Mouse (Mus musculus) left cerebral cortex, adult 18-20 months (tissue): ENCODE measurements at regions not wholly inside any gene's neighbourhood (a gene's known extent, or its start where the extent isn't known, plus 50 kb on each side); places are given as distances from the start of the nearest gene placed in this dataset.
"Not testable (repeated sequence)": the region's sequence is repeated elsewhere in the genome, so short reads cannot be mapped to it uniquely, and the experiment has no call there.

Experiments
- DNase-seq, 2 experiments: peaks; one replicate each; pipeline ENCODE4 v3.0.0; 2021 to 2022; ENCODE audit warnings: low spot score in 2 of 2, mixed read lengths in 1 of 2

DNA sequence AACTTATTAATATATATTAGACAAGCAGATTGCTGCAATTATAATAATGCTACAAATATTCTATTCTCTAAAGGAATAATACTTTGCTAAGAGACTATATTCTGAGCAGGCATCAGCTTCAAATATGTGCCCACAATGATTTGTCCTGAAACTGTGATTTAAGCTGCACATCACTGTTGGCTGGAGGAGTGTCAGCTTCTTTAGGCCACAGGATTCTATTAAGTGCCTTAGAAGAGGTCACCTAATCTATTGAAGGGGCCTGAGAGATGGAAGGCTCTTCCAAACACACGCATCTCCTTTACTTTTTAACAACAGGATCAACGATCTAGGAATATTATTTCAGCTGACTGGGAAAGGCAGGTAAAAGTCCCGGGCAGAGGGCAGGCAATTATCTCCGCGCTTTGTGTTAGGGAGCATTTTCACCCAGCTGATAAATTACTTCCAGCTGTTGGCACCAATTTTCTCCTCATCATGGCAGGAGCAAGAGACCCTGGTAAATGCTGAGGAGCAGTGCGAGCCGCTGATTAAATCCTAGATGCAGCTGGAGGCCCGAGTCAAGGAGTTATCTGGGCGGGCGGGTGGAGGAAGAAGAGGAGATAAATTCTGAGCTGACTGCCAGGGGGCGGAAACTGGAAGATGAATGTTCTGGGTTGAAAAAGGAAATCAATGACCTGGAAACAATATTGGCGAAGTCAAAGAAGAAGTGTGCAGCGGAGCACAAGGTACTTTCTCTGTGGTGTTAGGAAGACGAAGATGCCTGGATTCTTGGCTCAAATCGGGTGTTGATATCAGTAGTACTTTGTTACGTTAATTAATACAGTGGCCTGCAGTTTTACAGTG, 290.9 kb upstream of the Ift57 start:
- no peak for DNase-seq

DNA sequence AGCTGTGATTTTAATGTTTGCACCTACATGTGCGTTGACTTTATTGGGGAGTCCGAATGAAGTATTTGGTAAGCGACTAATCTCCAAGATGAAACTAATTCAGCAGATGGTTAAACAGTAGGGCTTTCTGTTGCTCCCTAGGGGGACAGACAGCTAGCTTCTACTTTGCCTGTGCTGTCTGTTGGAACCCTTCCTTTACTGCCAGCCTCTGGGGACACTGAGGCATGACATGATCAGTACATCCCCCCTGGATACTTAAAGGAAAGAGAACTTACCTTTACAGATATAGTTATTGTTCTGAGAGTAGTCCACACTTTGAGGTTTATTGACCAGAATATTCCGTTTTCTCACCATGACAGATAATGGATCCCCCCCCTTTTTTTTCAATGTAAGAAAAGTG, 289.8 kb upstream of the Ift57 start:
- DNase-seq, result no peak

DNA sequence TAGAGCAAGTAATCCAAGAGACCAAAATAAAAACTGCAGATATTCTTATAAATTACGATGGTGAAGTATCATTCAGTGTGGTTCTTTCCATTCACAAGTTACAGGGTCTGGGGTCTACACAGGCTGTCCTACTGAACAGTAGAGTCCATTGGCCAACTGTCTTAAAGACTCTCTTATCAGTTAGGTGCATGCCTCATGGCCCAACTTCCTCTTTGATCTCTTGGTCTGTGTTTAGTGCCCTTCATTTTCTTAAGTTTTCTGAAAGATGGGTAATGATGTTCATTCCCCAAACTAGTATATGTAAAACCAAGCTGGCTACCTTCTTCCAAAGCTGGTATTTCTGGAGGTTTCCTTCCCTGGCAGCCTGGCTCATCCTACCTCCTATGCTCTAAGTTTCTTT, 268.7 kb upstream of the Ift57 start:
- DNase-seq, result no peak

DNA sequence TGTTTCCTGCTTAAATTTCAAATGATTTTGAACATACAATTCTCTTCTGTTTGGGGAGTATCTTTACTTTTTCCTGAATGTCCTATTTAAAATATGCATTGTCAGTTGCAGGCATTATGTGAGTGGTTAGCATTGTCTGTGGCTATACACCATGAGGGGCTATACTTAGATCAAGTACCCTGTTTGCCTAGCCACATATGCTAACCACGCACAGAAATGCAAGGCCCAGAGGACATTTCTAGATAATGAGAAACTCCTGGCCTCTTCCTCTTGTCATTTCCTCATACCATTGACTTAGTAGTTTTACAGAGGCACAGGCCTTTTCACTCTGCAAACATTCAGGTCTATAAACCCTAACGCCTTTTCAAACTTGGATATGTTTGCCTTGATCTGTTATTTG, 267.1 kb upstream of the Ift57 start:
- no peak for DNase-seq

DNA sequence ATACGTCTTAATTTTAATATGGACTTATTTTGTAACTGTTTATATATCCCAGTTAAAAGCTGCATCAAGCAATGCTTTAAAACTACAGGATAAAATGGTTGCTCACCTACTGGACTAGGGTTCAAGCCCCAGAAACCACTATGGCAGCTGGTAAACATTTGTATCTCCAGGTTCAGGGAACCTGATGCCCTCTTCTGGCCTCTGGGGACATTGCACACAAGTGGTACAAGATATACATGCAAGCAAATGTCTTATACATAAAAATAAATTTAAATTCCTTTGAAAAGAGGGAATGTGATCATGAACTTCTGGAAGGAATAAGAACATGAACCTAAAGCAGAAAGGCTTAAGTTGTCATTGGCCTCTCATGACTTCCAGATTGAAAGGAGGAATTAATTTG, 257.8 kb upstream of the Ift57 start:
- no peak for DNase-seq

DNA sequence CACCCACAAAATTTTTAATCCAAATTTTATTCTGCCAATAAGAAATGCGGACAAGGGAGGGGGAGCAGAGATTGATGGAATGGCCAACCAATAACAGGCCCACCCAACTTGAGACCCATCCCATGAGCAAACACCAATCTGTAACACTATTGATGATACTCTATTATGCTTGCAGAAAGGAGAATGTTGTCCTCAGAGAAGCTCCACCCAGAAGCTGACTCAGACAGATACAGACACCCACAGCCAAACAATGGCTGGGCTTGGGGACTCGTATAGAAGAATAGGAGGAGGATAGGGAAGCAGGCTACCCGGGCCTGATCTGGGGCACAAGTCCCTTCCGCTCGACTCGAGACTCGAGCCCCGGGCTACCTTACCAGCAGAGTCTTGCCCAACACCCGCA, 251.7 kb upstream of the Ift57 start:
- DNase-seq, result not testable (repeated sequence)

DNA sequence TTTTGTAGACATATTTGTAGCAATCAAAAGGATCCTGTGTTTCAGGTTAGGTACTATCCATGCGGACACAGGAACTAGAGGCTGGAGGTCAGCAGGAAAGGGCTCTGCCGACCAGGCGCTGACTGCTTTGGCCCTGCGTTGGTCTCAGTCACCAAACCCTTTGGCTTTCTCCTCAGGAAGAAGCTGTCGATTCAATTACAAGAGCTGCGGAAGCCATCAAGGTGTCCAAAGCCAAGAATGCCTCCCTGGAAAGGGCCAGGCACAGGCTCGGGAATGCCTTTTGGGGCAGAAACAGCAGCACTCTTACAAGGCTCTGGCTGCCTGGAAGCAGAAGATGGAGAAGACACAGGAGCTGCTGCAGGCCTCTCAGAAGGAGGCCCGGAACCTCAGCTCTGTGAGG, 205.2 kb upstream of the Ift57 start:
- no peak for DNase-seq

DNA sequence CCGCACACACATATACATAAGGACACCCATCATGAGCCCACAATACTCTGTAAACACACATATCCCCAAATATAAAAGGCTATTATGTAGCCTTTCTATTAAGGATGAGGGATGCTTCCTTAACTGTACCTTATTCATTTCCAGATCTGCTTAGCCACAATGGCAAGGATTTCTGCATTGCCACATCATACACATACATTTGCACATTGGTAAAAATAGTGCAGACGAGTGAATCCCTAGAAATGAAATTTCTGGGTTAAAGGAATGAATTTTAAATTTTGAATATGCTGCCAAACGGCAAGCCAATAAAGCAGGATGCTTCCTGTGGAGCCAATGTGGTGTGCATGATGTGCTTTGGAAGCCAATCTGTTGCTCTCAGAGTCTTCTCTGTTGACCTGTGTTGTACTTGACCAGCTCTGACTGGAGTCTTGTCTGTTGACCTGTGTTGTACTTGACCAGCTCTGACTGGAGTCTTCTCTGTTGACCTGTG, 201.5 kb upstream of the Ift57 start:
- no peak for DNase-seq

DNA sequence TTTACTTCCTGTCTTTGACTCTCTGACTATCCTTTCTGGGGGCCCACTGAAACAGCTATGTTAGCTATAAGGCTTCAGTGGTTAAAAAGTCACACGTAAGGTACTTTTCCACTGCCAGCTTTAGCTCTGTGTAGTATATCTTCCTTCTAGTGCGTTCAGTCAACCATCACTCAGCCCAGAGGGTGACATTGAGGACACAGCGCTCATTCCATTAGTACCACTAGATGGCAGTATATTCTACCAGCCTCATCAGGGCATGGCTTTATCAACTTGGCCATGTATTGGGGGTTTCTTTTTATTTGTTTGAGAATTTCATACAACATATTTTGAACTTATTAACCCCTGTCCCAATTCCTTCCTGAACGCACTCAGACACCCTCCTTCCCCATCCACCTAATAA, 198.2 kb upstream of the Ift57 start:
- peak; percentile 28 to 32 for DNase-seq

DNA sequence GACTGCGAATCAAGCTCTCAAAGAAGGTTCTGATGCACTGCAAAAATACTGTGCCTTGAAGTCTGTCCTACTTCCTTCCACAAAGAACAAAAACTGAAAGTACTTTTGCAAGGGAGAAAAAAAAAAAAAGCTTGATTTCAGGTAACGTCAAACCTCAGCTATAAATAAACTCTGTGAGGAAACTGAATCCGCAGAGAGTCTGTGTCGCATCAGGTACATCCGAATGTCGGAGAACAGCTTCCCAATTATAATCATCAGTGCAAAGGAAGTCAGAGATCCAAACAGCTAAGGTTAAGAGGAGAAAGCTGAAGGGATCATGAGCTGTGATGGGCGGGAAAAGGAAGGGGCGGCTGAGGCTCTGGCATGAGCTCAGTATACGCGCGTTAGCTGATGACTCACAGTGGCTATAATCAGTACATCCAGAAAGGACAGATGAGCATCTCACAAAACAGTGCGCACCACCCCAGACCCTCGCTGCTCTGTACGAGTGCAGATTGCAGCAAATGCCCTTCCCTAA, 195.1 kb upstream of the Ift57 start:
- peak; percentile 51 to 64 for DNase-seq

DNA sequence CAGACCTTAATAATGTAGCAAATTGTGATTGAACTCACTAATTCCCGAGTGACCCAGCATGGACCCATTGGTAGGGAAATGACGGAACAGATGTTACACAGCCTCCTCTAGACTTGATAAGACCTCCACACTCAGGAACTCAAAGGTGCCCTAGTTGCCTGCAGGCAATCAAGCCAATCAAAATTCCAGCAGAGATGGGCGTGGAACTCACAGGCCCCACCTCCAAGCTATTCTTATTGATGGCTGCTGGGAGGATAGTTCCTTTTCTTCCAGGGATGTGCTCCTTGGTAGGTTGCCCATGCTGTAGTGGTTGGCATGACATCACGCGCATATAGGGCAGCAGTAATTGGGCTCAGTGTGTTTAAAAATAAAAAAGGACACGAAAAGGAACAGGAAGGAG, 194.4 kb upstream of the Ift57 start:
- DNase-seq, result no peak

DNA sequence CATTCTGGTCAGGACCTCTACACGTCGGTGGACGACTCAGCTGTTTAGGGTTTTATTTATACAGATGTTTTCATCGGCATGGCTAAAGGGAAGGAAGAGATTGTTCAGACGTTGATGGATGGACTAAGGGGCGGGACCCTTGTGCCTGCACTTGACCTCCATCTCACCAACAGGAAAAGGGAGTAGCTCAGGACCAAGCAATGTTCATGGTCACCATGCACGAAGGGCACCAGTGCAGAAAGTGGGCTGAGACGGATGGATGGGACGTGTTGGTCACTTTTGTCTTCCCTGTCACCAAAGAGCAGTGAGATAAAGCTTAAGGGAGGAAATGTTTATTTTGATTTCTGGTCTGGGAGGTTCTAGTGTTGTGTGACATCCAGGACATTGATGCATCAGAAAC, 193.8 kb upstream of the Ift57 start:
- no peak for DNase-seq

DNA sequence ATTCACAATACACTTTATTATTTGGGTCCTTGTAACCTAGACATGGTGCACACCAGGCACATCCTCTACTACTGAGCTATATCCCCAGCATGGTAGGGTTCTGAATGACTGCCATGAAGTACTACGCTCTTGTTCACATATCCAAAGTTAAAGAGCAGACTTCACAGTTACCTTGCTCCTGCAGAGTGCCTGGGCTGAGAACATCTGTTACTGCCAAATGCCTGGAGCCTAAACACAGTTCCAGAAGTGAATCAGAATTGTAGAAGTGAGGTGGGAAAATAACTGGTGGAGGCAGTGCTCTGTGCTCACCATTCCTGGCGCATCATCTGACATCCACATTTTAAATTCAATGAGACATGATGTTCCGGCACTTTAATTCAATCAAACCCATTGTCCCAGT, 180.2 kb upstream of the Ift57 start:
- DNase-seq, result peak; percentile 33 to 37

DNA sequence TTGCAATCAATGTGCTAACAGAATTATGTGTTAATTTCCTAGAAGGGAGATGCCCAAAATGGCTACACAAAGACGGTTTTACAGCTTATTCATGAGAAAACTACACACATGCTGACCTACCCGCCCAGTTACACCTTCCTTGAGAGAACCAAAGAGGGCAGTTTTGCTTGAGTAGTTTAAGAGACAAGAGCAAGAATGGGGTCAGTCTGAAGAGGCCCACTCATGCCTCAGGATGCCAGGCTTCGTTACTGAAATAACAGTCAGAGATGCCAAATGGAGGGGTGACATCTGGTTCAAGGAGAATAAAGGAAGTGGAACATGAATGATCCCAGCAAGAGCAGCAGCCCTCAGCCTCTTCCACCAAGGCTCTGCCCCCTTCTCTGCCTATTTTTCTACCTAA, 178.6 kb upstream of the Ift57 start:
- DNase-seq, result no peak

DNA sequence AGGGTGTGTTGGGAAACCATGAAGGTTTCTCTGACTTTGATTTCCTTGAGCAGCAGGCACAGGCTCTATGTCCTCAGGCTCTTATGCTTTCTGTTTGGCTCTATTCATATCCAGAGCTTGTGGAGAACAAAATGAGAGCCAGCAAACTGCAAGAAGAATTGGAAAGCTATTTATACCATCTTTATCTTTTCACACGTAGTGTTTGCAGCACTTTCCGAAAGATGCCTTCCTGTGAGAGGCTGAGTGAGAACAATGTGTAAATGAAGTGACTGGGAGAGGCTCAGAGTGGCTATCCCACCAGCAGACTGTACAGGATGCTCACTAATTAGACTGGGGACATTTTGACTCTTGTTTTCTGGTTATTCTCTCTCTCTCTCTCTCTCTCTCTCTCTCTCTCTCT, 177.3 kb upstream of the Ift57 start:
- no peak for DNase-seq

DNA sequence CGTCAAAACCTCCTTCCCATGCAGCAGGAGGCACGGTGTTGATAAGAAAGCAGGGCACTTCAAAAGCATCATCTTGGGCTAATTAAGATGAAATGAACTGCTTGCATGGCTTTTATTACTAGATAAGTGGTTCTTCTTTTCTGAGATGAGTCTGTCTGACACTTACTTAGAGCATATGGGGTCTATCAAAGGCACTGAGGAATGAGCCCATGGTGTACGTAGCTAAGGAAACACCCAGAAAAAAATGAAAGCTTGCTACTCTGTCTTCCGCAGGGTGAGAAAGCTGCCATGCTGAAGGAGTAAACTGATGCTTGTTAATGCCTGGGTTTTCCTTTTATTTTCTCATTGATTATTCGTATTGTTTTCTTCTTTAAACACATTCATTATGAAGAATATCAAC, 176.5 kb upstream of the Ift57 start:
- DNase-seq, result no peak

DNA sequence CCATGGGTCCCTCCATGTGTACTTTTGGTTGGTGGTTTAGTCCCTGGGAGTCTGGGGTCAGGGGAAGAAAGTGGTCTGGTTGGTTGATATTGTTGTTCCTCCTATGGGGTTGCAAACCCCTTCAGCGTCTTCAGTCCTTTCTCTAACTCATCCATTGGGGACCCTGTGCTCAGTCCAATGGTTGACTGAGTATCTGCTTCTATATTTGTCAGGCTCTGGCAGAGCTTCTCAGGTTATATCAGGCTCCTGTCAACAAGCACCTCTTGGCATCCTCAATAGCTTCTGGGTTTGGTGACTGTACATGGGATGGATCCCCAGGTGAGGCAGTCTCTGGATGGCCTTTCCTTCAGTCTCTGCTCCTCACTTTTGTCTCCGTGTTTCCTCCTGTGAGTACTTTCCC, 170.4 kb upstream of the Ift57 start:
- DNase-seq, result not testable (repeated sequence)

DNA sequence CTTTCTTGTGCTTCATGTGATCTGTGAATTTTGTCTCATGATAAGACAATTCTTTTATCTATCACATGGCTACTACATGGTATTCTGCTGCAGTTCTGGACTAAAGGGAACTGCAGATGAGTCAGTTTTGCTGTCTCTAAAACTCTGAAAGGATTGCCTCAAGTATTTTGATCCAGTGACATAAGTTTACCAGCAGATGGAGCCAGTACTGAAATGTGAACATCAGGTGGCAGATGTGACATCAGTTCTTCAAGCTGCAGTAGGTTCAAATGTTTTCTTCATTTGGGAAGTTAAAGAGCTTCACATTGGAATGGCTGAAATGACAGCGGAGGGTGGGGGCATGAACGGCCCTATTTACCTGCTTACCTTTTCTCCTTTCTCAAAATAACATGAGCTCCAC, 170.0 kb upstream of the Ift57 start:
- DNase-seq, result no peak

DNA sequence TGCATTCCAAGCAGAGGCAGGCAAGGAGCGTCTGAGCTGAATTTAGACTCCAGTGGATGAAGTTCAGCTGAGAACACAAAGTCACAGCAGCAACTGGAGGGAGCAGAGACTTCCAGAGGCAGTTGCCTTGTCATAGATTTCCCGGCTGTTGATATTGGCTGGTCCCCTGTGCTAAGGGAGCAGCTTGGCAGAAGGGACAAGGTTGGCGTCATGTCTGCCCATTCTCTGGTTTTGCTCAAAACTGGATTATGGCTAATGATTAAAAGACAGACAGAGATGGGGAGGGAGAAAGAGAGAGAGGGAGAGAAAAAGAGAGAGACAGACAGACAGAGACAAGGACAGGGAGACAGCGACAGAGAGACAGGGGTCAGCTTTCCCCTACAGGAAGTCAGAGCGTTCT, 169.0 kb upstream of the Ift57 start:
- no peak for DNase-seq

DNA sequence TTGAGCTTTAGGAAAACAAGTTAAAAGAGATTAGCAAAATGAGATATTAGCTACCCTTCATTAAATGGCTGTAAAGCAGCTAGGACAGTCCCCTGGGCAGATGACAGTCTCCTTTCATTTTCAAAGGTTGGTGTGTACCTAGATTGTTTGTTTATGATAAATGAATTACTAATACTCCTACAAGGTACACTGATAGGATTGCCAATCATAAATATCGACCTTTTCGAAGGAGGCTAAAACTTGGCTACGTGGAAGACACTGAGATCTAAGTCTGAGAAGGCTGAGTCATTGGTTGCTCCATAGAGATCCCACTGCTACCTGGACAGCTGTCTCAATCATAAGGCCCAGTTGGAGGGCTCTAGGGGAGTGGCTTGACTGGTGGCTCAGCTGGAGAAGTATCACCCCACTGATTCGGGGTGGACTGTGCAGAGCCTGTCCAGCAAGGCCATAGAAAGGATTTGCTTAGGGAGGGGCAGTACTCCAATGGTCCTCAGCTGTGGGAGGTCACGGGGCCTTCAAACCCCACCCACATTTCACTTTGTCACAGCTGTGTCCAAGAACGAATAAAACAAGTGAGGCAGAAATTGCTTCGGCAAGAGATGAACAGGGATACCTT, 166.9 kb upstream of the Ift57 start:
- no peak for DNase-seq

DNA sequence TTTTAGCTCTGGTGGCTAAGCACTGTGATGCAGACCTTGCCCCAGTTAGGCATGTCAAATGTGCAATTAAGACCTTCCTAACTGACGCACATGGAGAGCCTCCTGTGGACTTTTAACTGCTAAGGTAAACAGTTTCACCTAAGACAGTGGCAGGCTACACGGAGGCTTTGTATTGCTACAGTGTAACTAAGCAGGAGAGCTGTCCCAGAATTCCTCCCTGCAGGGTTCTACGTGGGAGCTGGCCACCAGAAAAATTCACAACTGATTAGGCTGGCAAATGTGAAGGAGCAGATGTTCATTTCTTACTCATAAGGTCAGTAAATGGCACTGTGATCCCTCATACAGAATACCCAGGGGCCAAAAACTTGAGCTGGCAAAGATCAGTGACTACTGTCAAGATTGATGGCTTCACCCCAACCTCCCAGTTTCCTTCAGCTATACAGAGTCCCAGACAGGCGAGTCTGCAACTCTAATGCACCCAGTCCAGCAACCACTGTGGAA, 165.5 kb upstream of the Ift57 start:
- DNase-seq, result no peak

DNA sequence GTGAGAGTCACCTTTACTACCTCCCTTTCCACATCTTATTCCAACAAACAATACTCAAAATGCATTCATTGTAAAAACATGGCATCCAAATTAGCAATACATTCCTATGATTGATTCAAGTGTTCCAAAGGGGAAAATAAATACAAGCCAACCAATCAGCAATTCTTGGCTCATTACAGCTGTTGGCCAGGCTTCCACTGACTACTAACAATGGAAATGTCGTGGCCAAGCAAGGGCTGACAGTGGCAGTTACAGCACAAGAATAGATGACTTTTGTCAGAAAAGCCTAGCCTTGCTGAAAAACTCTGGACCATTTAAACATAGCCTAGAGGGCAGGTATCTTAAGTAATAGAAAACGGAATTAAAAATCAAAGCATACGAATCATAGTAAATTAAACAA, 148.8 kb upstream of the Ift57 start:
- DNase-seq, result no peak

DNA sequence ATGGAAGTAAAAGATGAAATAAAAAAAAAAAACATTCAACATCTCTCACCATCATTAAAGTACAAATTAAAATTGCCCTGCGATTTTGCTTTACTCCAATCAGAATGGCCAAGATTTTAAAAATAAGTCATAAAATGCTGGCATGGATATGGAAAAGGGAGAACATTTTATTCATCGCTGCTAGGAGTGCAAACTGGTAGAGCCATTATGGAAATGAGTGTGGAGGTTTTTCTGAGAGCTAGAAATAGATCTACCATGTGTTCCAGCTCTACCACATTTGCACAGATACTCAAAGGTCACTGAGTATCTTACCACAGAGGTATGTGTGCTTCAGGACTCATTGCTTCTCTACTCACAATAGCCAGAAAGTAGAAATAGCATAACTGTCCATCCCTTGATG, 129.0 kb upstream of the Ift57 start:
- DNase-seq, result no peak
